Mouse (Mus musculus) right cerebral cortex, adult 18-20 months (tissue): ENCODE measurements around the gene Rabac1.
A peak's percentile ranks its signal among the peaks of the same experiment; 100 is the strongest.

Experiments used
- DNase-seq: peaks from one replicate; pipeline ENCODE4 v3.0.0; 2022; ENCODE audit warnings: mixed read lengths

The Rabac1 gene

DNA sequence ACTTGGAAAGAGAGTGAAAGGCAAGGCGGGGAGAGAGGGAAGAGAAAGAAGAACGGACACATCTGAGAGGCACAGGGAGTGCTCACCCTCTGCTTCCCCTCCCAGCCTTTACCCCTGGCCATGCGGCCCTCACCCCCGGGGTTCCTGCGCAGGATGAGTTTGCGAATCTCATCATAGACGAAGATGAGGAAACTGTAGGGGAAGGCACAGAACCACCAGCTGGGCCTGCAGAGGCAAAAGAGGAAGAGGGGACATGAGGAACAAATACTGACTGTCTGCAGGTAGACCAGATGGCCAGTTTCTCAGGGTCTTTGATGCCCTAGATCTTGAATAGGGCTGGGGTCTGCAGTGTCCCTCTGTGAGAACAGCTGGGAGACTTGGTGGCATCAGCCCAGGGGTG is 6.2 kb upstream of the Rabac1 start:
- no peak for DNase-seq

DNA sequence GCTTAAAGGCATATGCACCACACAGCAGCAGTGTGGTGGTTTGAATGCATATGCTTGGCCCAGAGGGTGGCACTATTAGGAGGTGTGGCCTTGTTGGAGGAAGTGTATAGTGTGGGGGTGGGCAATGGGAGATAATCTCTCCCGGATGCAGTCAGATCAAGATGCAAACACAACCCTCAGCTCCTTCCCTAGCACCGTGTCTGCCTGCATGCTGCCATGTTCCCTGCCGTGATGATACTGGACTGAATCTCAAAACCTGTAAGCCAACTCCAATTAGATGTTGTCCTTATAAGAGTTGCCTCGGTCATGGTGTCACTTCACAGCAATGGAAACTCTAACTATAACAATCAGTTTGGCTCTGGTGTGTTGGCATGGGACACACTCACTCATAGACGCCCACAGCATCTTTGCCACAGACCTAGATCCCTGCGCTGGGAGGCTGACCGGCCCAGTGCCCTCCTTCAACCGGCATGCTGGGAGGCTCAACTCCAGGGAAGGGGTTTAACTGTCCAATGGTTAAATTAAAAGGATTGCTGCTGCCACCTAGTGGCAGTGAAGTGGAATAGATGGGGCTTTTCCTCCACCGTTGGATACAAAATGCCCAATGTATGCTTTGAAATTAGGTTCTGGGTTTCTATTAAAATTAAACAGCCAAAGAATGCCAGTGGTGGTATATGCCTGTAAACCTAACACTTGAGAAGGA is 2.5 kb upstream of the Rabac1 start:
- no peak for DNase-seq

DNA sequence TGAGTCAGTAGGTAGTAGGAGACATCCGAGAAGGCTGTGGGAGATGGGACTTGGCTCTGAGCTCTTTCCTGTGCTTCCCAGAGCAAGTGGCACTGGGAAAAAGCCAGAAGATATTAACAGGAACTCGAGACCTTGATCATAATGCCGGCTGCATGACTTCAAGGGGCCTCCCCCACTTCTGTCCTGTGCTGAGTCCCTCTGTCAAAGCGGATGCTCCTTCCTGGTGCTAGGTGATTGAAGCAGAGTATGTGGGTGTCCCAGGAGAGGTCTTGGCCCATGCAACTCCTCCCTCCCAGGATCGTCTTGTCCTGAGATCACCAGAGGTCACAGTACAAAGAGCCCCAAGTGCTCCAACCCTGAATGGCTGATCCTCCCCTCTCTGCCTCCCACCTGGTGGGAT is 1.3 kb upstream of the Rabac1 start:
- no peak for DNase-seq

DNA sequence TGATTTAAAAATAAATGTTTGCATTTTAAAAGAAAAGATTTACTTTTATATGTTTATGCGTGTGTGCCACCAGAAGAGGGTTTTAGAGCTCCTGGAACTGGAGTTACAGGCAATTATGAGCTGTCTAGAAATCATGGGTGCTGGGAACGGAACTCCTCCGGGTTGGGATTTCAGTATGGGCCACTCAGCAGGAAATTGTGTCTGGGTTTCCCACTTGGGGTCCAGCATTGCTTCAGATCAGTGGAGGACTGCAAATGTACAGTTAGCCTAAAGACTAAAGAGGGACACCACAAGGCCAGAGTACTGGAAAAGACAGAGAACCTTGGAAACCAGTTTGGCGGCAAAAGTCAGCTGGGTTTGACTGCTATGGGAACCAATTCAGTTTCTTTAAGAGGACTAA is 654 bp upstream of the Rabac1 start:
- no peak for DNase-seq

DNA sequence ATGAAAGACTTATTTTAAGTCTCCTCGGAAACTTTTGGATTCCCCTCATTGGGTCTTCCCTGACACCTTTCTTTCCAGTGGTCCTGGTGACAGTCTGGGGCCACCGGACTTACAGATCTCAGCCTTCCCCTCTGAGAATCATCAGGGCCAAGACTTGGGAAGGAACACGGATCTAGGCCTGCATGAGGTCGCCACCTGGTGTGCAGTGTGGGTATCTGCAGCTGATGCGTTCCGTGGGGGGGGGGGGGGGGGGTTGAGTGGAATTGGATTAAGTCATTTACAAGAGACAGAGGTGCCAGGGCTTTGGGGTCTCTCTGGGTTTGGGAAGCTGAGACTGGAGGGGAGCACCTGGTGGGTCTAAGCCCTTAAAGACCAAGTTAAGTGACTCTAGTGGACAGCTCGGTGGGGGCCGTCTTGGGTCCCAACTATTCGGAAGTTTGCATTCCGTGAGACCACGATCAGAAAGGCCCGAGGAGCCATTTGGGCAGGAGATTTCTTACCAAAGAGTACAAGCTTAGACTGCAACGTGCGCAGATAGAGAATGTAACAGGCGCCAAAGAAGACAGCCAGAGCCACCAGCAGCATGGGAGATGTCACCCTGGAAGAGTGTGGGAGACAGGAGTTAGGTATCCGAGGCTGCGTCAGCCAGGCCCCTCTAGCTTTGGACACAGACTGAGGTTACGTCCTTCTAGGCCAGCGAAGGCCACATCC is 1.1 kb downstream of the Rabac1 start:
- no peak for DNase-seq

DNA sequence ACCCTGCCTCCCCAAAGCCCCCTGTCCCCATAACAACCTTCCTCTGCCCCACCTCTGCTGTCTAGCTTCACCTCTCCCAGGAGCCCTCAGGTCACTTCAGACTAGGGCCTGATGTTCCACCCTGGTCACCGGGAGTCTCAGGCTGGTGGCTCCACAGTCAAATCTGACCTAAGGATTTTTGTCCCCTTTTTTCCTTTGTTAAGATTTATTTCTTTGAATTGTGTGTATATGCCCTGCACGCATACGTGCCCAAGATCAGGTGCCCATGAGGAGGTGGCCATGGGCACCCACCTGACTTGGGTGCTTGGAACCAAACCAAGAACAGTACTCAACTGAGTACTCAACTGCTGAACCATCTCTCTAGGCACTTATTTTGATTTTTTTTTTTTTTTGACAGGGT is 2.2 kb downstream of the Rabac1 start:
- no peak for DNase-seq

DNA sequence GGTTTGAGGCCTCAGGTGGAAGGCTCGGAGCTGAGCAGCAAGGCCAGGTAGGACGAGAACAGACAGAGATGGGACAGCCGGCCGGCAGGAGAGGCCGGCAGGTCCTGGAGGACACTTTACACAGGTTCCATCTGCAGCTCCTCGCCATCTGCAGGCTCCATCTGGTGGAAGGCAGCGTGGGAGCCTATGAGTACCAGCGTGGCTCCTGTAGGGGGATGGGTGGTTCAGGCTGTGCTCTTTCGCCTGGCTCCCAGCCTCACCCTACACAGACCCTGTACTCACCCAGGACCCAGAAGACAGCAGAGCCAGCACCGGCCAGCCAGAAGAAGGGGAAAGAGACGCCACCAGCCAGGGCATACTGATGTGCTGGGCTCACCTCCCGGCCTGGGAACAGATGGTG is 2.7 kb downstream of the Rabac1 start:
- DNase-seq: peak; percentile 72

- no peak for DNase-seq
Measured at GRCm38 (mm10) chr7:24968463-24968862, 4.1 kb downstream of the Rabac1 start.

GRCm38 (mm10) chr7:24967966-24968365 is 4.6 kb downstream of the Rabac1 start:
- DNase-seq: no peak

GRCm38 (mm10) chr7:24964897-24965535 is 7.5 kb downstream of the Rabac1 start:
- DNase-seq: peak; percentile 80

- no peak for DNase-seq
Measured at GRCm38 (mm10) chr7:24964288-24964687, 8.3 kb downstream of the Rabac1 start.

GRCm38 (mm10) chr7:24955226-24955625 is 17.3 kb downstream of the Rabac1 start:
- no peak for DNase-seq

DNA sequence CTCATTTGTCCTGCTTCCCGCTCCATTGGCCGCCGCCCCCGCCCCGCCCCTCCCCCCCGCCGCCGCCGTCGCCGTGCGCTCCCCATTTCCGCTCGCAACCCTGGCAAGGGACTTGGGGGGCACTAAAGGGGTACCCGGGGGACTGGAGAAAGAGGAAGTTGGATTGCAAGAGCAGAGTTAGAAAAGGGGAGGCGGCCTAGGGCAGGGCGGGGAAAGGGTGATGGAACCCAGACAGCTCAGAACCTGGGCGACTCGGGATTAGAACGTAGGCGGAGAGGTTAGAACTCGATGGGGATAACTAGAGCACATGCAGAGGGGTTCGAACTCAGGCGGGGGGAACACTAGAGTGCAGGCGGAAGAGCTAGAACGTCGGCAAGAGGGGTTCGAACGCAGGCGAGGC is 18.1 kb downstream of the Rabac1 start:
- DNase-seq: no peak

- DNase-seq: no peak
Measured at GRCm38 (mm10) chr7:24953966-24954365, 18.6 kb downstream of the Rabac1 start.

DNA sequence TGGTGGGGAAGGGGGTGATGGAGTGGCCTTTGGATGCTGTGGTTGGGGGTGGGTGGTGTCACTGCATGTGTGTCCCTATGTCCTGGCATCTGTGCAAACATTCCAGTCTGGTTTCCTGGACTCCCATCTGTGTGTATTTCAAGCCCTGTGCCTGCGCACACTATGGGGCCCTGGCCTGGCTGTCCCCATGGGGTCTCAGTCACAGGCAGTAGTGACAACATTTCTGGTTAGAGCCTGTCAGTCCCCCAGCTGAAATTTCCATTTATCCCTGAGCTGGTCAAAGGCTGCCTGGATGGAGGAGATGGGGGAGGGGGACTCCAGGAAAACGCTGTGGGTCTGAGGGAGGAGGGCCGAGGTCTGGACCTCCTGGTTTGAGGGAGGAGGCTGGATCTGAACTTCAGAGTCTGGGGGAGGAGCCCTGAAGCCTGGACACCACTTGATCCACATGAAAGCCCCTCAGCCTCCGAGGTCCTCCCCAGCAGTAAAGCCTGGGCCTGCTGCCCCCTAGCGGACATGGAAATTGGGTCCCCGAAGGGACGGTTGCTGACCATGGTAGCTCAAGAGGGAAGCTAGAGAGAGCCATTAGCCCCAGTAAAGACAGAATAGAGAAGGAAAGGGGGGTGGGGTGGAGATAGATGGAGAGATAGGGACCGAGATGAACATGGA is 22.5 kb downstream of the Rabac1 start:
- no peak for DNase-seq

GRCm38 (mm10) chr7:24948774-24949173 is 23.8 kb downstream of the Rabac1 start:
- no peak for DNase-seq

GRCm38 (mm10) chr7:24947316-24948048 is 25.1 kb downstream of the Rabac1 start:
- DNase-seq: no peak

GRCm38 (mm10) chr7:24944257-24944950 is 28.1 kb downstream of the Rabac1 start, which contains the start of gene Gm4881:
Gm4881 (minus strand) TSS chr7:24944494.
- DNase-seq: no peak

- no peak for DNase-seq
Measured at GRCm38 (mm10) chr7:24943641-24944040, 28.9 kb downstream of the Rabac1 start.

DNA sequence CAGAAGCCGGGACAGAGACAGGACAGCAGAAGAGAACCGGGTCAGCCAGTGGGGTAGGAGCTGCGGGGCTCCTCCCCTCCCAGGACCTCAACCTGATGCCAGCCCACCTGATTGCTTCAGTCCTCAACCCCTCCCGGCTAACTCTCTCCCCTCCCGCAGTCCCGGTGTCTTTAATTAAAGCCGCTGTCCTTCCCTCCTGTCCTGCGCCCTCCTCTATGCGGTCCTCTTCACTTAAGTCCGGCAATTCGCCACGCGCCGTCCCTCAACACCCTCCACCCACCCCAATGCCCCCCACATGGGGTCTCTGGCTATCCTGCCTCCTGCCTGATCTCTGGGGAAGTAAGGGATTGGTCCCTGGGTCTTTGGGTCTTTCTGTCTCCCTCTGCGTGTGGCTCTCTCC is 40.9 kb downstream of the Rabac1 start:
- DNase-seq: no peak

- no peak for DNase-seq
Measured at GRCm38 (mm10) chr7:24930475-24930874, 42.1 kb downstream of the Rabac1 start.
